Mouse (Mus musculus) limb, embryonic 14.5 days (tissue): ENCODE data around the gene Nacad. TPM values are rescaled to one million over a fixed set of nuclear protein-coding genes. Genes with fewer than 3 reads are reported as not detected.

Experiments used
- ATAC-seq: fragments of 200-750 bp; cut with Nextera tagmentation; 2 replicates; pipeline ENCODE4 v1.8.0; 2017; ENCODE audit warnings: low read depth, moderate number of reproducible peaks, moderate TSS enrichment; ENCODE audit not compliant: low FRiP score
- DNase-seq: peaks from one replicate; pipeline ENCODE4 v3.0.0-alpha.2; 2015; ENCODE audit warnings: low spot score
- H3K27ac ChIP-seq: fragments of 300-500 bp; sonication (generic); replicated peaks from 2 replicates; pipeline ENCODE4 v1.5.1; 2014; ENCODE audit warnings: low read depth, mild to moderate bottlenecking, low read length, moderate library complexity, mixed read lengths
- H3K27me3 ChIP-seq: fragments of 300-500 bp; sonication (generic); 2 replicates; pipeline ENCODE4 v1.6.1; 2014; ENCODE audit warnings: low read length, mixed read lengths; ENCODE audit not compliant: control insufficient read depth, insufficient read depth
- H3K36me3 ChIP-seq: fragments of 300-500 bp; sonication (generic); 2 replicates; pipeline ENCODE4 v1.6.1; 2014; ENCODE audit warnings: mild to moderate bottlenecking, low read length, moderate library complexity, mixed read lengths; ENCODE audit not compliant: control insufficient read depth, insufficient read depth
- H3K4me1 ChIP-seq: fragments of 300-500 bp; sonication (generic); 2 replicates; pipeline ENCODE4 v1.6.1; 2014; ENCODE audit warnings: antibody characterized with exemption, low read length, mixed read lengths; ENCODE audit not compliant: control insufficient read depth, insufficient read depth
- H3K4me2 ChIP-seq: fragments of 300-500 bp; sonication (generic); replicated peaks from 2 replicates; pipeline ENCODE4 v1.6.1; 2014; ENCODE audit warnings: low read depth, mild to moderate bottlenecking, low read length, moderate library complexity; ENCODE audit not compliant: severe bottlenecking
- H3K4me3 ChIP-seq: fragments of 300-500 bp; sonication (generic); replicated peaks from 2 replicates; pipeline ENCODE4 v1.5.1; 2014; ENCODE audit warnings: low read length
- H3K9ac ChIP-seq: fragments of 300-500 bp; sonication (generic); 2 replicates; pipeline ENCODE4 v1.6.1; 2014; ENCODE audit warnings: mild to moderate bottlenecking, low read depth, low read length, moderate library complexity; ENCODE audit not compliant: severe bottlenecking
- H3K9me3 ChIP-seq: fragments of 300-500 bp; sonication (generic); 2 replicates; pipeline ENCODE4 v1.6.1; 2016; ENCODE audit warnings: low read length; ENCODE audit not compliant: control insufficient read depth
- POLR2A ChIP-seq: fragments of 200-500 bp; IDR thresholded peaks from 2 replicates; pipeline ENCODE4 v1.8.0; 2012; ENCODE audit warnings: inconsistent platforms, mild to moderate bottlenecking, moderate library complexity, borderline replicate concordance; ENCODE audit not compliant: insufficient read depth, insufficient read length; ENCODE audit errors: extremely low read depth
- WGBS: fragments of 180-500 bp; shearing (Covaris S2); extraction: QIAGEN DNeasy Blood & Tissue Kit; methylation state at CpG from one replicate; pipeline ENCODE4 v1.1.7; 2014; 5-methylcytosine and 5-hydroxymethylcytosine counted together
- polyA plus RNA-seq, 2 experiments: library from polyadenylated mRNA; depleted of rRNA in 1 of 2; stranded (reverse) in 1 of 2; unstranded in 1 of 2; fragments of >200 nt; fragmentation: Nextera tagmentation in 1 of 2; extraction: Ambion mirVana in 1 of 2; gene quantifications; 2 replicates each; pipeline versions ENCODE4 v1.2.1 to v1.2.3; 2012 to 2014

Nacad gene
- polyA plus RNA-seq, 2 experiments: 0.89 to 2.0 TPM

GRCm38 (mm10) chr11:6566496-6566895 lies 39.4 kb downstream of the Nacad start:
- H3K27ac ChIP-seq: no peak overlapping the region
- no peak overlapping the region for H3K4me2 ChIP-seq
- peaks cover 19% of the 10 kb centered on the region for H3K36me3 ChIP-seq

GRCm38 (mm10) chr11:6563201-6563600 lies 42.7 kb downstream of the Nacad start:
- Histone ChIP-seq H3K27ac (no peak overlapping the region), H3K9ac (no peak overlapping the region), H3K27me3 (no peaks in the 10 kb centered on the region), H3K36me3 (peaks cover 7% of the 10 kb centered on the region), H3K9me3 (no peaks in the 10 kb centered on the region), H3K4me2 (no peak overlapping the region), H3K4me1 (peaks cover 5% of the 10 kb centered on the region; the same call in 1 of the 2 replicates), H3K4me3 (no peak overlapping the region)
- 88% methylated on average over 4 of the region's 4 CpGs for WGBS
- TF ChIP-seq POLR2A: no peak
- no peak for DNase-seq
- ATAC-seq: no peak

More at GRCm38 (mm10) chr11:6566496-6566895, 39.4 kb downstream of the Nacad start:
- DNase-seq (no peak), ATAC-seq (no peak)
- Histone ChIP-seq H3K9ac (no peak overlapping the region), H3K9me3 (no peaks in the 10 kb centered on the region), H3K4me1 (no peaks in the 10 kb centered on the region), H3K27me3 (no peaks in the 10 kb centered on the region), H3K4me3 (no peak overlapping the region)
- TF ChIP-seq POLR2A: no peak
- 57% methylated on average over 4 of the region's 4 CpGs for WGBS

- Histone ChIP-seq H3K4me3 (no peak overlapping the region), H3K9me3 (no peaks in the 10 kb centered on the region), H3K27me3 (no peaks in the 10 kb centered on the region), H3K4me2 (no peak overlapping the region), H3K36me3 (peaks cover 13% of the 10 kb centered on the region), H3K4me1 (peaks cover 5% of the 10 kb centered on the region; the same call in 1 of the 2 replicates), H3K9ac (no peak overlapping the region), H3K27ac (no peak overlapping the region)
- no peak for DNase-seq
- 81% methylated on average over 6 of the region's 6 CpGs for WGBS
- TF ChIP-seq POLR2A: no peak
- ATAC-seq: no peak
Observed at GRCm38 (mm10) chr11:6562359-6562758, 43.5 kb downstream of the Nacad start.

GRCm38 (mm10) chr11:6561474-6561873 lies 44.4 kb downstream of the Nacad start:
- ATAC-seq (no peak), DNase-seq (no peak)
- peaks cover 20% of the 10 kb centered on the region for H3K36me3 ChIP-seq
- H3K9me3 ChIP-seq: no peaks in the 10 kb centered on the region
- no peak overlapping the region for H3K4me3 ChIP-seq
- no peak for TF ChIP-seq POLR2A
- no peak overlapping the region for H3K9ac ChIP-seq
- WGBS: 100% methylated on average over 4 of the region's 4 CpGs
- H3K4me2 ChIP-seq: no peak overlapping the region
- no peak overlapping the region for H3K27ac ChIP-seq
- H3K27me3 ChIP-seq: no peaks in the 10 kb centered on the region
- peaks cover 5% of the 10 kb centered on the region; the same call in 1 of the 2 replicates for H3K4me1 ChIP-seq

- Histone ChIP-seq H3K4me3 (no peak overlapping the region), H3K9me3 (no peaks in the 10 kb centered on the region), H3K36me3 (peaks cover 20% of the 10 kb centered on the region), H3K4me2 (no peak overlapping the region), H3K4me1 (peaks cover 5% of the 10 kb centered on the region; the same call in 1 of the 2 replicates), H3K27me3 (no peaks in the 10 kb centered on the region), H3K27ac (no peak overlapping the region), H3K9ac (no peak overlapping the region)
- WGBS: 86% methylated on average over 13 of the region's 13 CpGs
- ATAC-seq (no peak), DNase-seq (no peak)
- no peak for TF ChIP-seq POLR2A
Observed at GRCm38 (mm10) chr11:6560655-6561360, 45.0 kb downstream of the Nacad start.
